Mouse (Mus musculus) right cerebral cortex, postnatal 36 days (tissue): ENCODE results near the gene Rbfox1.

Experiments used
- DNase-seq, 2 experiments: peaks; one replicate each; pipeline ENCODE4 v3.0.0; 2022; ENCODE audit warnings: low spot score in 2 of 2, mixed read lengths in 1 of 2

Rbfox1 gene

GRCm38 (mm10) chr16:7359043-7359442 lies 1473.9 kb downstream of the Rbfox1 start:
- DNase-seq = no peak

- no peak for DNase-seq
Measured at GRCm38 (mm10) chr16:7360706-7361105, 1475.6 kb downstream of the Rbfox1 start.

GRCm38 (mm10) chr16:7365878-7366277 lies 1480.7 kb downstream of the Rbfox1 start:
- no peak for DNase-seq

DNA sequence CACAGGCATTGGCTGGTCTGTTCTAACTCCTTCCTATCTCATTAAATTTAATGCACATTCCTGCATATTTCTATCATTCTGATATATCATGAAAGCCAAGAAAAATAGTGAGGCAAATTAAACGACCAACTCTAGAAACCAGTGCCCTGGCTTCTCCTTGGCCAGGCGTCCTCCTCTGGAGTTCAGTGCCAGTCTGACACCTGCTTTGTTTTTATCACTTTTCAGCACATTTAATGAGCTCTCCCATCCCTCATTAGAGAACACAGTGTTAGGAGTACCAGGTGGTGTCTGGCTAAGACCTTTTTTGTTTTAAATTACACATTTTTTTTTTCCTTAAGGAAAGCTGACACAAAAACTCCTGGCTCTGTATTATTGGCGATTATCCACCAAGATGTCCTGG lies 1489.0 kb downstream of the Rbfox1 start:
- DNase-seq = no peak

DNA sequence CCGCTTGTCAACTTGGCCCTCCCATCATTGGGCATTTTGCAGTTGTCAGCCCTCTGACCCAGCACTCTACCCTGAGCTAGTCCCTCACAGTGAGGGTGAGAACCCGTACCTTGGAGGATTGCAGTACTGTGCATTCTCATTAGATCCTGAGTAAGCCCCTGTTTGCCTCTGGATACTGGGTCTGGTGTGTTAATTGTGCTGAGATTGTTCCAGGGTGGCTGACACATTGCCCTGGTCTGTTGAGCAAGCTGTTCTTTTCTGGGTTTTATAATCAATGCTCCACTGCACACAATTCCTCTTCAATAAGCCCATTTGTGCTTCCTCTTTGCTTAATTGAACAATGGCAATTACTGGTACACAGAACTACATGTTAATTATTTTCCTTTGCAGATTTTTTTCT lies 1489.5 kb downstream of the Rbfox1 start:
- no peak for DNase-seq

GRCm38 (mm10) chr16:7396101-7396500 lies 1510.9 kb downstream of the Rbfox1 start:
- no peak for DNase-seq

GRCm38 (mm10) chr16:7404766-7405492 lies 1519.8 kb downstream of the Rbfox1 start:
- no peak for DNase-seq

DNA sequence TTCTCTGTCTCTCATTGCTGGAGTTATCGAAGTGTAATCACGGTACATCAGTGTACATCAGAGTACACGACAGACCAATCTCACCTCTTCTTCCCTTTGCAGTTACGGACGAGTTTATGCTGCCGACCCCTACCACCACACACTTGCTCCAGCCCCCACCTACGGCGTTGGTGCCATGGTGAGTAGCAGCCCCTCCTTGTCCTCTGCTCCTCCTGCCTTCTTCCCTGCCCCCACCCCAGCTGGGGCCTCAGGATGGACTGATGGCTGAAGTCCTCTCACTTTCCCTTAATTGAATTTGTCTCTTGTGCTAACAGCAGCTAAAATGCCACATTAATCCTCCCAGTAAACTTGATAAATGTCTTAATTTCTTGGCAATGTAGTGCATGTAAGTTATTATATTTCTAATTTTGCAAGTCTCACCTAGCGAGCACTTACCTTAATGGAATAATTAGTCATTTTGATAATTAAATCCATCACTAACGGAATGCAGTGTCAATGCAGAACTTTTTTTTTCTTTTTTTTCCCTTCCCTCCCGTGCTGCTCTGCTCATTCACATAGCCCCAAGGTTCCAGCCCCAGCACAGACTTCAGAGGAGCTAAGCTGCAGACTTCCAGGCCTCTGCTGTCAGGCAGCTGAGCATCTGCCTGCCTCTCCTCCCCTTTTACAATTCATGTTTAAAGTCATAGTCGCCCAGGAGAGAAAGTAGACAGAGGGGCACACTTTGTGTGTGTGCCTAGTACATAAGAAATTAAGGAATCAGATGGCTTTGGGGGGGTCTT lies 1522.9 kb downstream of the Rbfox1 start:
- no peak for DNase-seq

DNA sequence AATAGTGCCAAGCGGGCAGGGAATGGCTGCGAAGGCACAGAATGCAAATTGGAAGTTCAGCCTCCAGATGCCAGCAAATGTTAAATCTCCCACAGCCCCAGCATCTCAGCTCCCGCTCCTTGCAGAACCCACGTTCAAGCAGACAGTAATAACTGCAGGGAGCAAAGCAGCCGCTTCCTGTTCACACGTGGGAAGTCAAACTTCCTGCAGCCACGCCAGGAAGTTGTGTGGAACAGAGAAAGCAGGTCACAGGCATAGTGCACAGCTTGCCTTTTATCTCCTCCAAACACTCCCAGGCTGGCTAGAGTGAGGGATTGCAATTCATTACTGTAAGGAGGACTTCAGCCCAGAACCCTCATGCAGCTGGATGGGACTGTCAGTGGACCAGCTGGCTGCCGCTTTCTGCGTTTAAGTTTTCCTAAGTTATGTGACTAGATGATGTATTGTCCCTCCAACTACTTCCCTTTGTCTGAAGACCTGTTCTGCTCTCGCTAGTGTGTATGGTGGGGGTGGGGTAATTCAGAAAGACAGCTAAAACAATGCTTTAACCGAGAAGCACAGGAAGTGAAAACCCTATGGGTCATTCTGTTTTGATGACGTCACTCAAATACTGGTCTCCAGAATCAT lies 1534.6 kb downstream of the Rbfox1 start:
- DNase-seq = peak; percentile 32 to 71

GRCm38 (mm10) chr16:7425386-7426089 lies 1540.4 kb downstream of the Rbfox1 start:
- no peak for DNase-seq

DNA sequence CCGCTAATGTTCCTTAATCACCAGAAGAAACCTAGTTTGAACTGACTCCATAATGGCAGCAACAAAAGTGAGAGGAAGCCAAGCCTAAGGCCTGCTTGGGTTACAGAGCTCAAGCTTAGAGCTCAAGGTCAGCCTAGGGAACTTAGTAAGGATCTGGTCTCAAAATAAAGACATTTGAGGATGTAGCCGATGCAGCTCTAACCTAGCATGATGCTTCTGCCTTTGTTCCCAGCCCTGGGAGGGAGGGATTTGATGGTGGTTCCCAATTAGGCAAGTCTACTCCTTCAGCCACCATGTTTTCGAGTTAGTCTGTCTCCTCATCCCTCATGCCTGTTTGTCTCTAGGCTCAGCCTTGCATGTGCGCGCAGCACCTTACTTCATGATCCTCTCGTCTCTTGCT lies 1548.1 kb downstream of the Rbfox1 start:
- DNase-seq = no peak

GRCm38 (mm10) chr16:7446791-7447290 lies 1561.7 kb downstream of the Rbfox1 start:
- DNase-seq = no peak

- DNase-seq = no peak
Measured at GRCm38 (mm10) chr16:7447718-7448649, 1562.8 kb downstream of the Rbfox1 start.

DNA sequence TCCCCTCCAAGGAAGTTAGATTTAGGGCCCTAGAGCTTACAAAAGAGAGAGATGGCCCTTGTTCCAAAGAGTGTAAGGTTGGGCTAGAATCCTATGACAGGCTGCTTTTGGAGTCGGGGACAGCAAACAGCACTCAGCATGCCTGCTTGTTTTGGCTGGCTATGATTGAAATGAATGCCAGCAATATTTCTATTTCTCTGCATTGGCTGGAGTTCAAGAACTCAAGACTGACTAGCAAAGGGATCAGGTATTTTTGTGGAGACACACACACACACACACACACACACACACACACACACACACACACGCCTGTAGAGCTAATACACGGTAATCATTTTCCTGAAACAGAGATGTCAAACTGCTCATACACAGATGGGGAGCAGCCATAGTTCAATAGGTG lies 1566.0 kb downstream of the Rbfox1 start:
- no peak for DNase-seq

- DNase-seq = no peak
Measured at GRCm38 (mm10) chr16:7457571-7457970, 1572.4 kb downstream of the Rbfox1 start.
